Mouse (Mus musculus) A20 (cell line): ENCODE data around the gene Clnk.

Experiments used
- DNase-seq: peaks from one replicate; pipeline ENCODE4 v3.0.0-alpha.2; 2011; ENCODE audit warnings: low read depth, low spot score

Clnk gene

GRCm38 (mm10) chr5:38857591-38857990 is 19.0 kb downstream of the Clnk start:
- no peak for DNase-seq

- no peak for DNase-seq
These were observed 26.4 kb downstream of the Clnk start for GRCm38 (mm10) chr5:38850171-38850570.

DNA sequence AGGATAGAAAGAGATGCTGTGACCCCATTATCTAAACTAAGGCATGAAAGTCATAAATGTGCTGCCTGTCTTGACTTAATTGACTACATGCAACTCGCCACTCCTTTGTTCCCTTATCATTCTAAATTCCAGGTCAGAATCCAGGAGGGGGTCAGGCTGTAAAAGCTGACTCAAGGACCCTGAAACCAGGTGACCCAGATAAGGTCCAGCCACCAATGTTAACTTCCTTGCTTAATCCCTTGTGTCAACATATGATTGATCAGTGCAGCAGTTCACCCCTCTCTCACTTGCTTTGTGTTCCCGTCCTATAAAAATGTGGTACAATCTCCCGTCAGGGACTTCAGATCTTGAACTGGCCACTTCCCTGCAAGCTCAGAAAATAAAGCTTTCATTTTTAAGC is 31.1 kb downstream of the Clnk start:
- DNase-seq: no peak

GRCm38 (mm10) chr5:38844312-38844711 is 32.3 kb downstream of the Clnk start:
- DNase-seq: no peak

GRCm38 (mm10) chr5:38839981-38840380 is 36.6 kb downstream of the Clnk start:
- no peak for DNase-seq

DNA sequence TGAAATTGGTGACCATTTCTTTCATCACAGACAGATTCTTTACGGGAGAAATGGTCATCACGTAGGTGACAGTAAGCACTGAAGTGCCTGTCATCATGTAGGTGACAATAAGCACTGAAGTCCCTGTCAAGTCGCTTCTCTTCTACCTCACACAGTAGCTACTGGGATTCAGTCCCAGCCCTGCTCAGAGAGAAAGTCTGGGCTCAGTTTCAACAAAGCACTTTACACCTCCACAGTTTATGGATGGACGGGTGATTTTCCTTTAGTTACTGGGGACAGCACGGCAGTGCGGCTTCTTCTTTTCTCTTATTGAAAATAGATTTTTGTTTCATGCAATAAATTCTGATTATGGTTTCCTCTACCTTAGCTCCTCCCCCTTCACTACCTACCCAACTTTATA is 49.3 kb downstream of the Clnk start:
- DNase-seq: no peak

DNA sequence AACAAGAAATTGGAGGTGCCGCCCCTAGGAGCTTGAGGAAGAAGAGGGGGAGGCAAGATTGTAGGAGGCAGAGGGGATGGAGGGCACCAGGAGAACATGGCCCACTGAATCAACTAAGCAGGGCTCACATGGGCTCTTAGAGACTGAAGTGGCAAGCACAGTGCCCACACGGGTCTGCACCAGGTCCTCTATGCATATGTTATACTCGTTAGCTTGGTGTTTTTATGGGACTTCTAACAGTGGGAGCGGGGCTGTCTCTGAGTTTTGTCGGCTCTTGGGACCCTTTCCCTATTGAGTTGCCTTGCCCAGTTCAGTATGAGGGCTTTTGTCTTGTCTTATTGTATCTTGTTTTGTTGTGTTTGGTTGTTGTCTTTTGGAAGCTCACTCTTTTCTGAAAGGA is 50.0 kb downstream of the Clnk start:
- no peak for DNase-seq

DNA sequence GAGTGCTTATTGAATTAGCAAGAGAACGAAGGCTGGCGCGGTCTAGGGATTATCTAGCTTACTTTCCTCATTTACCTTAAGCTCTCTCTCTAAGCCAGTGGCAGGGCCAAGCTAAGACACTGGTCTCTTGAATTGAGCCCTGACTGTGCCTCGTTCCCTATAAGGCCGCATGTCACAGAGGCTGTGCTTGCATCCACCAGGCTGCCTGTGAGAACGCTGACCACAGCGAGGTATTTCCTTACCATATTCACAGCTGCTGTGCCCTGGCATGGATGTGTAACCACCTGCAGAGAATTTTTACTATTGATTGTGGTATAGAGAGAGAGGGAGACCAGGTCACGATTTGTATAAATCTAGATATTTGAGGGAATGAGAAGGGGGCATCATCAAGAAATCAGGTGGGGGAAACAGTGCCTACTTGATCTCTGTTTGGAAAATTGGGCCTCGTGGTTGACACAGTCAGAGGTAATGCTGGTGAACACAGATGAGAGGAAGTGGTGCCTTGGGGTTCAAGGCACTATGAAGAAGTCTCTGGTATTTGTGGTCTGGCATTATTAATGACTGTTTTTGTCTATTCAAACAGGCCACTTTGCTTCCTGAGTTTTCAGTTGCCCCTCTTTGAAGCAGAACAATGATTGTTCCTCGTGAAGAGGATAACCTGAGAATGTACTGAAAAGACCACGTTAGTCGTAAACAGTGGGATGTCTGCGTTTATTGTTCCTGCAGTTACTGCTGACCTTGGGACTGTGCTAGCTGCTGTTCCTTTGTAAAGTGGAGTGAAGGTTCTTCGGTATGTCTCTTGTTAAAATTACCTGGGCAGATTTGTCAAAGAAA is 52.3 kb downstream of the Clnk start:
- no peak for DNase-seq

GRCm38 (mm10) chr5:38813391-38814109 is 63.1 kb downstream of the Clnk start:
- no peak for DNase-seq

- no peak for DNase-seq
These were observed 63.7 kb downstream of the Clnk start for GRCm38 (mm10) chr5:38812916-38813315.

- no peak for DNase-seq
These were observed 64.2 kb downstream of the Clnk start for GRCm38 (mm10) chr5:38812386-38812785.

DNA sequence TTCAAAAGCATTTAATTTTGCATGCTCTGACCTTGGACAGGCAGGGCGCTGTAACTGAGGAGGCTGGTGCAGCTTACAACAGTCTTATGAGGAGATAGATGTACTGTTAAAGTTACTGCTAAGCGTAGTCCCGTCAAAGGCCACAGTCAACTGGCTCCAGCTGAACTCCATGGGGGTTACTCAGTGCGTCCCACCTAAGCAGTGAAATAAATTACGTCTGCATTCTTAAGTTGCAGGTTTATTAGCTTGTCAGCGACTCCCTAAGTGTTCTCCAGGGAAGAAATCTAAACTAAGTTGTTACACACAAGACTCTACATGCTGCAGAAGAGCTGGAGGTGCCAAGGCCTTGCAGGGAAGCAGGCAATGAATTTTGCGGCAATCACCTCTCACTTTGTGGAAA is 77.7 kb downstream of the Clnk start:
- DNase-seq: no peak

DNA sequence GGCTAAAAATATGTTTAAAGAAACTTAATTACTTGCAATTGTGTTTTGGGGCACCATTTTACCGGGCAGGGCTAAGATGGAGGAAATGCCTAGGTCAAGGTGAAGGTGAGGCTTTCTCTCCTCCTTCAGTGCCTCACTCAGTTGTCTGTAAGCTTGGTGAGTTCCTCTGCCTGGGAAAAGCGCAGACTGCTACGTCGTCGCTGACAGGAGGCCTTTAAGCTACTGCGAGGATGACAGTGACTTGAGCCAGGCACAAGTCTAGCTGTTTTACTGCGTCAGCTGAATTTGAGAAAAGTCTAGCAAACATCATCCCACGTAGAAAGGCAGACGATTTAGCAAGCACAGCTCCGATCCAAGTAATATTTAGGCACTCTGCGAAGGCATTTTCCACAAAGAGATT is 81.5 kb downstream of the Clnk start:
- DNase-seq: no peak

- DNase-seq: no peak
These were observed 85.5 kb downstream of the Clnk start for GRCm38 (mm10) chr5:38791116-38791515.

DNA sequence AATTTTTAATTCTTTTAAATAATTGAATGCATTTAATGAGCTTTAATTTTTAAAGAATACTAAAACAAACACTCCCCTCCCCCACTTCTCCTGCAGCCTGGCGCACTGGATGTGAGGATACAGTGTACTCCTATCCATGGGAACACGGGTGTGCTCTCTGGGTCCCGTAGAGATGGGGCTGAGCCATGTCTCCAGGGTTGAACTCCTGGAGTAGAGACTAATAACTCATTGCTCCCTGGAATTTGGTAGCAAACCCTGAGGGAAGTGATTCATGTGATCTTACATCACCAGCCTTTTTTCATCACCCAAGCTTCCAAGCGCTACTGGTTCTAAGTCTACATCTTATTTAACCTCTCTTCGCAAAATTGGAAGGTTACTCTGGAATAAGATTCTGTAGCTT is 87.8 kb downstream of the Clnk start:
- no peak for DNase-seq

DNA sequence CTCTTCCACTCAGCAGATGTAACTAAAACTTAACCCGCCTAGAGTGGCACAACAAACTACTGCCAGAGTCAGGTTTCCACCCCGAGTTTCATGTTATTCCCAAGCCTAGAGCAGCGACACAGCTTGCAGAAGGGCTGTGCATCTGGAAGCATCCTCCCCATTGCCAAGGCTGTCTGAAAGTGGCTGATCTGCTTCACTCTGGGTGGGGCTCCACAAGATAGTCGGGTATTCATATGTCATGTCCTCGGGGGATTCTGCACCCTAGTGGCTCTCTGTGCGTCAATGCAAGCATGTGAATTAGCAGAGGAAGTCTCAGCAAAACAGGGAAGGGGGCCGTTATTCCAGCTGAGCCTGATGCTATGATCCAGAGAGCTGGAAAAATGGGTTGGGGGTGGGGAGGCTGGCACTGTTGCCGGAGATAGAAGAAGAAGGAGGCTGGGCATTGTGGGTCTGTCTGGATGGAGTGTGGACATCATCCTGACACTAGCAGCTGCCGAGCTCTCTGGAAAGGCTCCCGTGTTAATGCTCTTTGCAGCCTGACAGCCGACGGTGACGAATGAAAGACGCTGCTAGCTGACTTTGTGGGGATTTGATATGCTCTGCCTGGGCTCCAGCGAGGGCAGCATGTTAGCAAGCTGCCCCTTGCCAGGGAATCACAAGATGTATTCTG is 88.6 kb downstream of the Clnk start:
- no peak for DNase-seq

DNA sequence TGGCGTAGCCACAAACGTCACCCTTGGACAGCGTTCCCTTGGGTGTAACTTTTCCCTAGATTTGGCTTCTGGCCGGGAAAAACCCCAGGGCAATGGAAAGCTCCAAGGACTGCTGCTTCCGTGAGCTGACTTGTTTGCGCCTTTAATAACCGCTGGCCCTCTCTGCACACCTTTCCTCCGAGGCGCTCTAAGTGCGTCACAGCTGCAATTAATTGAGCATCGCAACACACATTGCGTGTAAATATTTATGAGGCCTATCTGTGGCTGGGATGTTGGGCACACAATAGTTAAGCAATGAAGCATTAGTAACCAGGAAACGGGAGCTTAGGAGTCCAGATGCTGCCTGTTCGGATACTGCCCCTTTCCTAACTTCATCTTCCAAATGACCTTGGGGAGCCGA is 90.5 kb downstream of the Clnk start:
- no peak for DNase-seq

- DNase-seq: no peak
These were observed 90.9 kb downstream of the Clnk start for GRCm38 (mm10) chr5:38785686-38786085.

GRCm38 (mm10) chr5:38781813-38782212 is 94.8 kb downstream of the Clnk start:
- DNase-seq: peak; percentile 12

- DNase-seq: no peak
These were observed 96.0 kb downstream of the Clnk start for GRCm38 (mm10) chr5:38780631-38781030.

DNA sequence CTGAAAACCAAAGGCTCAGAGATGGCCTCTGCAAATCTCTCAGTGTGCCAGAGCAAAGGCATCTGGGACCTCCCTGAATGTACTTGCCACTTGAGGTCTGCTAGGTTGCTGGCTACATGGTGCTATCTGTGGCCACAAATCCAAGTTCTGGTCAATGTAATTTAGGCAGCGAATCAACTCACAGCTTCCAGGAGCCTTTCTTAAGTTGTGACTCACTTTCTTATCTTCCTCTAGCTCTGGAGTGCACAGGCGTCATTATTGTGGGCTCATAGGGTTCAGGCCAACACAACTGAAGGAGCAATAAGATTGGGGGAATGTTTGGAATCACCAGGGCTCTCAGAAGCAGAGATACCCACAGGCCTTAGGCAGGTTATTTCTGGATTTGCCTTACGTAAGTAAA is 96.6 kb downstream of the Clnk start:
- DNase-seq: no peak

GRCm38 (mm10) chr5:38775500-38775899 is 101.1 kb downstream of the Clnk start:
- DNase-seq: no peak

DNA sequence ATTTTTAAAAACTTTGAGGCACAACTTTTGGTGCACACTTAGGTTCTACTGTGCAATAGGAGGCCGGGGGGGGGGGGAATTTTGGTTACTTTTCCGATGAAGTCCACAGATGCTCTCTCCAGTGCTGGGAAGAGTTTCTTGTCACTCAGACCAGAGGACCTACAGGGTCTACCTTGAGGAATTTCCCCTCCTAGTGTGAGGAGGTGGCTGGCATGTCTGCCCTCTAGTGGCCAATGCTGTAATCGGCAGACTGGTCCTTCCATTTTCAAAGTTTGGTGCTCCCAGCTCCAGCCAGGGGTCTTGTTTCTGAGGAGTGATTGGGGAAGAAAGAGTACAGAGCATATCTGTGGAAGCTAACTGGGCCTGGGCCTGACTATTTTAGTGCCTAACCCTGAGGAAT is 121.7 kb downstream of the Clnk start:
- no peak for DNase-seq
